Mouse (Mus musculus) neural tube, embryonic 13.5 days (tissue): ENCODE data around the gene Gata2. TPM values are rescaled to one million over a fixed set of nuclear protein-coding genes. Genes with fewer than 3 reads are reported as not detected.

Source experiments
- ATAC-seq: fragments of 200-750 bp; cut with Nextera tagmentation; 2 replicates; pipeline ENCODE4 v1.8.0; 2017; ENCODE audit warnings: low read depth, mild to moderate bottlenecking, moderate TSS enrichment, moderate library complexity
- H3K27ac ChIP-seq: fragments of 300-500 bp; sonication (generic); replicated peaks from 2 replicates; pipeline ENCODE4 v1.5.1; 2015; ENCODE audit warnings: moderate library complexity, mild to moderate bottlenecking, inconsistent platforms
- H3K27me3 ChIP-seq: fragments of 300-500 bp; sonication (generic); 2 replicates; pipeline ENCODE4 v1.6.1; 2015; ENCODE audit warnings: mild to moderate bottlenecking, inconsistent platforms
- H3K36me3 ChIP-seq: fragments of 300-500 bp; sonication (generic); 2 replicates; pipeline ENCODE4 v1.6.1; 2015; ENCODE audit warnings: mild to moderate bottlenecking, inconsistent platforms
- H3K4me1 ChIP-seq: fragments of 300-500 bp; sonication (generic); replicated peaks from 2 replicates; pipeline ENCODE4 v1.6.1; 2015; ENCODE audit warnings: inconsistent platforms
- H3K4me2 ChIP-seq: fragments of 300-500 bp; sonication (generic); 2 replicates; pipeline ENCODE4 v1.6.1; 2015; ENCODE audit warnings: inconsistent platforms, mild to moderate bottlenecking, moderate library complexity
- H3K4me3 ChIP-seq: fragments of 300-500 bp; sonication (generic); 2 replicates; pipeline ENCODE4 v1.5.1; 2015; ENCODE audit warnings: mild to moderate bottlenecking, inconsistent platforms
- H3K9ac ChIP-seq: fragments of 300-500 bp; sonication (generic); 2 replicates; pipeline ENCODE4 v1.6.1; 2015; ENCODE audit warnings: moderate library complexity, mild to moderate bottlenecking, inconsistent platforms
- H3K9me3 ChIP-seq: fragments of 300-500 bp; sonication (generic); 2 replicates; pipeline ENCODE4 v1.6.1; 2016; ENCODE audit warnings: inconsistent platforms
- WGBS: fragments of 180-500 bp; shearing (Covaris S2); methylation state at CpG from one replicate; pipeline ENCODE4 v1.1.7; 2015; 5-methylcytosine and 5-hydroxymethylcytosine counted together
- polyA plus RNA-seq: library from polyadenylated mRNA; unstranded; fragments of >200 nt; fragmentation: Nextera tagmentation; extraction: Ambion mirVana; gene quantifications from 2 replicates; pipeline ENCODE4 v1.2.1, GENCODE M21; 2015

Gata2 gene
- polyA plus RNA-seq, 1 experiment from 2014 or later, result 6.8 TPM

GRCm38 (mm10) chr6:88184671-88185070 lies 9.0 kb upstream of the Gata2 start:
- Histone ChIP-seq H3K4me3 (no peak overlapping the region), H3K9ac (no peak overlapping the region), H3K27ac (no peak overlapping the region), H3K4me1 (peaks cover 4% of the 10 kb centered on the region), H3K36me3 (no peaks in the 10 kb centered on the region), H3K27me3 (peaks cover 44% of the 10 kb centered on the region), H3K4me2 (no peak overlapping the region), H3K9me3 (no peaks in the 10 kb centered on the region)
- no peak for ATAC-seq
- WGBS, result 78% methylated on average over 4 of the region's 4 CpGs

GRCm38 (mm10) chr6:88188148-88188547 lies 5.5 kb upstream of the Gata2 start:
- Histone ChIP-seq H3K27me3 (peaks cover 79% of the 10 kb centered on the region), H3K4me2 (no peak overlapping the region), H3K4me3 (no peak overlapping the region), H3K9me3 (no peaks in the 10 kb centered on the region), H3K9ac (no peak overlapping the region), H3K27ac (no peak overlapping the region), H3K4me1 (peaks cover 17% of the 10 kb centered on the region), H3K36me3 (no peaks in the 10 kb centered on the region)
- 79% methylated on average over 6 of the region's 6 CpGs for WGBS
- no peak for ATAC-seq

- Histone ChIP-seq H3K4me1 (peaks cover 28% of the 10 kb centered on the region), H3K36me3 (no peaks in the 10 kb centered on the region), H3K9ac (peak overlapping the region; percentile 44), H3K4me3 (peak overlapping the region; percentile 46), H3K9me3 (no peaks in the 10 kb centered on the region), H3K27ac (no peak overlapping the region), H3K27me3 (peaks cover 92% of the 10 kb centered on the region), H3K4me2 (peak overlapping the region; percentile 62)
- WGBS, result under 1% methylated on average over 56 of the region's 56 CpGs
- ATAC-seq, result peak; percentile 69
Measured at GRCm38 (mm10) chr6:88189312-88190042, 4.2 kb upstream of the Gata2 start.

- Histone ChIP-seq H3K9ac (peak overlapping the region; percentile 44), H3K27ac (no peak overlapping the region)
Measured at GRCm38 (mm10) chr6:88190043-88190309, 3.7 kb upstream of the Gata2 start.

GRCm38 (mm10) chr6:88190310-88191023 lies 3.2 kb upstream of the Gata2 start:
- H3K4me3 ChIP-seq, result peak overlapping the region; percentile 46
- peak overlapping the region; percentile 62 for H3K4me2 ChIP-seq
- peaks cover 99% of the 10 kb centered on the region for H3K27me3 ChIP-seq
- H3K27ac ChIP-seq, result no peak overlapping the region
- H3K36me3 ChIP-seq, result no peaks in the 10 kb centered on the region
- peak; percentile 17; the same call in 1 of the 2 replicates for ATAC-seq
- 1% methylated on average over 49 of the region's 49 CpGs for WGBS
- peaks cover 28% of the 10 kb centered on the region for H3K4me1 ChIP-seq
- H3K9ac ChIP-seq, result 0 out of 2 replicates have a peak overlapping the region, but pooled peaks have one; percentile 44
- H3K9me3 ChIP-seq, result no peaks in the 10 kb centered on the region

More at GRCm38 (mm10) chr6:88190043-88190309, 3.7 kb upstream of the Gata2 start:
- Histone ChIP-seq H3K4me2 (peak overlapping the region; percentile 62), H3K27me3 (peaks cover 94% of the 10 kb centered on the region), H3K9me3 (no peaks in the 10 kb centered on the region), H3K4me1 (peaks cover 28% of the 10 kb centered on the region), H3K36me3 (no peaks in the 10 kb centered on the region), H3K4me3 (peak overlapping the region; percentile 46)
- WGBS, result 1% methylated on average over 13 of the region's 13 CpGs
- ATAC-seq, result no peak; the same call in 1 of the 2 replicates

GRCm38 (mm10) chr6:88191024-88191365 lies 2.7 kb upstream of the Gata2 start:
- Histone ChIP-seq H3K9ac (no peak overlapping the region), H3K4me2 (peak overlapping the region; percentile 62; the same call in 1 of the 2 replicates), H3K4me1 (peaks cover 28% of the 10 kb centered on the region), H3K36me3 (no peaks in the 10 kb centered on the region), H3K4me3 (no peak overlapping the region), H3K27ac (no peak overlapping the region), H3K27me3 (peaks cover 99% of the 10 kb centered on the region), H3K9me3 (no peaks in the 10 kb centered on the region)
- no peak for ATAC-seq
- WGBS, result 7% methylated on average over 6 of the region's 6 CpGs

GRCm38 (mm10) chr6:88191411-88192070 lies 2.1 kb upstream of the Gata2 start:
- ATAC-seq, result no peak
- peaks cover 99% of the 10 kb centered on the region for H3K27me3 ChIP-seq
- H3K9ac ChIP-seq, result no peak overlapping the region
- 7% methylated on average over 4 of the region's 4 CpGs for whole genome bisulfite sequencing
- H3K27ac ChIP-seq, result no peak overlapping the region
- no peak overlapping the region for H3K4me2 ChIP-seq
- H3K36me3 ChIP-seq, result no peaks in the 10 kb centered on the region
- peaks cover 33% of the 10 kb centered on the region for H3K4me1 ChIP-seq
- no peak overlapping the region for H3K4me3 ChIP-seq
- H3K9me3 ChIP-seq, result no peaks in the 10 kb centered on the region

- peaks cover 100% of the 10 kb centered on the region for H3K27me3 ChIP-seq
- no peaks in the 10 kb centered on the region for H3K9me3 ChIP-seq
- no peak overlapping the region for H3K4me2 ChIP-seq
- no peak overlapping the region for H3K27ac ChIP-seq
- H3K9ac ChIP-seq, result no peak overlapping the region
- no peak for ATAC-seq
- WGBS, result 8% methylated on average over 8 of the region's 8 CpGs
- H3K4me3 ChIP-seq, result no peak overlapping the region
- peaks cover 45% of the 10 kb centered on the region for H3K4me1 ChIP-seq
- no peaks in the 10 kb centered on the region for H3K36me3 ChIP-seq
Measured at GRCm38 (mm10) chr6:88192756-88193155, 935 bp upstream of the Gata2 start.

GRCm38 (mm10) chr6:88194053-88194977 lies 624 bp downstream of the Gata2 start:
- Histone ChIP-seq H3K9me3 (no peaks in the 10 kb centered on the region), H3K9ac (peak overlapping the region; percentile 38; the same call in 1 of the 2 replicates), H3K27me3 (peaks cover 100% of the 10 kb centered on the region), H3K27ac (no peak overlapping the region), H3K4me1 (peaks cover 57% of the 10 kb centered on the region), H3K4me2 (peak overlapping the region; percentile 51), H3K4me3 (peak overlapping the region; percentile 29), H3K36me3 (no peaks in the 10 kb centered on the region)
- 1% methylated on average over 58 of the region's 58 CpGs for WGBS
- ATAC-seq, result no peak

GRCm38 (mm10) chr6:88194978-88195325 lies 1.3 kb downstream of the Gata2 start:
- peaks cover 57% of the 10 kb centered on the region for H3K4me1 ChIP-seq
- H3K4me2 ChIP-seq, result peak overlapping the region; percentile 14; the same call in 1 of the 2 replicates
- no peak for ATAC-seq

GRCm38 (mm10) chr6:88196054-88196732 lies 2.5 kb downstream of the Gata2 start:
- H3K9ac ChIP-seq, result no peak overlapping the region

More at GRCm38 (mm10) chr6:88194978-88195325, 1.3 kb downstream of the Gata2 start:
- Histone ChIP-seq H3K9ac (no peak overlapping the region), H3K9me3 (no peaks in the 10 kb centered on the region), H3K36me3 (no peaks in the 10 kb centered on the region), H3K27ac (no peak overlapping the region), H3K27me3 (peaks cover 100% of the 10 kb centered on the region), H3K4me3 (0 out of 2 replicates have a peak overlapping the region, but pooled peaks have one; percentile 29)
- under 1% methylated on average over 7 of the region's 7 CpGs for WGBS

More at GRCm38 (mm10) chr6:88196054-88196732, 2.5 kb downstream of the Gata2 start:
- no peaks in the 10 kb centered on the region for H3K36me3 ChIP-seq
- peak overlapping the region; percentile 30 for H3K4me3 ChIP-seq
- no peak for ATAC-seq
- WGBS, result 1% methylated on average over 33 of the region's 33 CpGs
- peak overlapping the region; percentile 50 for H3K4me2 ChIP-seq
- H3K27me3 ChIP-seq, result peaks cover 100% of the 10 kb centered on the region
- H3K4me1 ChIP-seq, result peaks cover 47% of the 10 kb centered on the region
- no peaks in the 10 kb centered on the region for H3K9me3 ChIP-seq
- no peak overlapping the region for H3K27ac ChIP-seq
